ENCODE assay signal across 10 mouse cellular contexts in genomic region chr11:34212853-34213252, GRCm38 (mm10). TPM values are rescaled to one million over a fixed set of nuclear protein-coding genes. Genes with fewer than 3 reads are reported as not detected.
DNase-seq lines count a peak whose midpoint lies in the region; ATAC-seq lines count a peak whose summit lies in the region.
"Had no signal": no experiment of that assay in that cellular context is flagged by ENCODE, and none has a peak within 500 bp of the region (broad histone marks: within the 10 kb centered on the region; RNA-seq: fewer than 3 reads in every experiment).

No protein-coding gene starts in this region.

- DNase-seq in heart, adult 18-20 months: peak; percentile 39 to 81
- DNase-seq in R1 (ENCODE audit: low read depth, low spot score): peak; percentile 71
- DNase-seq in cerebellum, postnatal 10 days: peak; percentile 84 to 90
- DNase-seq in gastrocnemius, postnatal 10 days: peak; percentile 63
- DNase-seq in layer of hippocampus, adult 8-10 months (ENCODE audit: low spot score in 2 of 2): peak; percentile 47 to 83
- DNase-seq in right cerebral cortex, postnatal 4 days: peak; percentile 79

- H3K27me3 ChIP-seq in heart, embryonic 11.5 days (ENCODE audit: control insufficient read depth, insufficient read depth, low read length): no peaks in the 10 kb centered on the region
- H3K27me3 ChIP-seq: limb, embryonic 15.5 days had no signal

- no peak overlapping the region for H3K4me3 ChIP-seq in heart, embryonic 11.5 days (ENCODE audit: low read depth, low read length)
- H3K4me3 ChIP-seq: limb, embryonic 15.5 days had no signal

- H3K4me1 ChIP-seq in heart, embryonic 11.5 days (ENCODE audit: control insufficient read depth, insufficient read depth, low read length): no peaks in the 10 kb centered on the region
- H3K4me1 ChIP-seq: limb, embryonic 15.5 days had no signal

- H3K9ac ChIP-seq in heart, embryonic 11.5 days (ENCODE audit: low read depth, low read length): no peak overlapping the region
- H3K9ac ChIP-seq: limb, embryonic 15.5 days had no signal

- no peaks in the 10 kb centered on the region for H3K36me3 ChIP-seq in heart, embryonic 11.5 days (ENCODE audit: control insufficient read depth, insufficient read depth, low read length)
- H3K36me3 ChIP-seq: G1E; limb, embryonic 15.5 days had no signal

- H3K4me2 ChIP-seq in heart, embryonic 11.5 days: no peak overlapping the region
- H3K4me2 ChIP-seq: limb, embryonic 15.5 days had no signal

- ATAC-seq in heart, embryonic 11.5 days (replicated peaks; ENCODE audit: insufficient number of reproducible peaks, low FRiP score, low TSS enrichment): no peak
- peak; percentile 35; the same call in 1 of the 2 replicates for ATAC-seq in megakaryocyte, adult 5-6 weeks (ENCODE audit: poor library complexity, severe bottlenecking)

- no peak overlapping the region for H3K27ac ChIP-seq in heart, embryonic 11.5 days (ENCODE audit: low read depth, low read length)
- H3K27ac ChIP-seq: limb, embryonic 15.5 days had no signal

- no peaks in the 10 kb centered on the region for H3K9me3 ChIP-seq in heart, embryonic 11.5 days (replicated peaks; ENCODE audit: control insufficient read depth, low read length)
- H3K9me3 ChIP-seq: limb, embryonic 15.5 days had no signal

- WGBS in heart, embryonic 11.5 days (ENCODE audit: insufficient replicate concordance): 22% methylated on average over 5 of the region's 5 CpGs

RNA-seq across cellular contexts. Expression of gene Foxi1, which starts 5.0 kb away (rescaled TPM):
- not detected for total RNA-seq in heart, adult 18-20 months (2021)
- polyA plus RNA-seq in heart, embryonic 11.5 days (2014; fragmentation: Nextera tagmentation; extraction: Ambion mirVana): not detected in 2 replicates
- total RNA-seq in gastrocnemius, postnatal 10 days (2021): not detected
- total RNA-seq in layer of hippocampus, adult 8-10 months (2022): not detected
- not detected in 2 replicates for total RNA-seq in megakaryocyte, adult 5-6 weeks (2015)
- total RNA-seq in megakaryocyte, adult 5-6 weeks (2017): not detected in 2 replicates
- total RNA-seq: G1E had no signal
- polyA plus RNA-seq: G1E; limb, embryonic 15.5 days had no signal
